Mouse (Mus musculus) ES-E14 (cell line): ENCODE measurements around the gene Dlgap1.

Experiments used
- CHD2 ChIP-seq: IDR thresholded peaks from 2 replicates; pipeline ENCODE4 v1.6.1; 2014; ENCODE audit warnings: mild to moderate bottlenecking, low read depth, low read length, inconsistent platforms
- HCFC1 ChIP-seq: IDR thresholded peaks from 2 replicates; pipeline ENCODE4 v1.6.1; 2012; ENCODE audit warnings: low read length, inconsistent platforms, borderline replicate concordance; ENCODE audit not compliant: insufficient read depth

DNA sequence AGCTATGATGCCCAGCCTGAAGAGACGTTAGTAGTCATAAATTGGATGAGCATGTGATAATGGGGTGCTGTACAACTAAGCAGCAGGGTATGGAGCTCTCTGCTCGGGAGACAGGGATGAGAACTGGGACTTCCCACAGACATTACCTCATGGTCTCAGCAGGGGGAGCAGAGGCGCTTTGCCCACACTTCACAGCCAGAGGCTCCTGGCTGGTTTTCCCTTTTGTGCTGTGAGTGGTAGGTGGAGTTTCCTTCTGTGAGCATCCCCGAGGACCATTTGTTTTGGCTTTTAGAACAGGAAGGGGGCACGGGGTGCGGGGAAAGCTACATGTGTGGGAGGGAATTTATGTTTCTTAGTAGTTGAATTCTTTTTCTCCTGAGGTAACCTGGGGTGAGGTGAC, 768.6 kb downstream of the Dlgap1 start:
- TF ChIP-seq CHD2 (no peak), HCFC1 (no peak)
